Mouse (Mus musculus) lung, postnatal 0 days (tissue): Measurements from ENCODE around the gene Esrrg. TPM values are rescaled to one million over a fixed set of nuclear protein-coding genes. Genes with fewer than 3 reads are reported as not detected.
A peak's percentile ranks its signal among the peaks of the same experiment; 100 is the strongest.

ENCODE experiments used
- ATAC-seq: fragments of 200-750 bp; cut with Nextera tagmentation; 2 replicates; pipeline ENCODE4 v1.8.0; 2017; ENCODE audit warnings: moderate library complexity
- DNase-seq: peaks from one replicate; pipeline ENCODE4 v3.0.0-alpha.2; 2016; ENCODE audit warnings: low spot score
- H3K27ac ChIP-seq: fragments of 300-500 bp; sonication (generic); 2 replicates; pipeline ENCODE4 v1.5.1; 2014; ENCODE audit warnings: antibody characterized with exemption, mild to moderate bottlenecking, low read length, mixed read lengths
- H3K27me3 ChIP-seq: fragments of 300-500 bp; sonication (generic); replicated peaks from 2 replicates; pipeline ENCODE4 v1.6.1; 2014; ENCODE audit warnings: low read length, mixed read lengths; ENCODE audit not compliant: insufficient read depth
- H3K36me3 ChIP-seq: fragments of 300-500 bp; sonication (generic); 2 replicates; pipeline ENCODE4 v1.6.1; 2014; ENCODE audit warnings: low read length, mixed read lengths; ENCODE audit not compliant: insufficient read depth
- H3K4me1 ChIP-seq: fragments of 300-500 bp; sonication (generic); 2 replicates; pipeline ENCODE4 v1.6.1; 2014; ENCODE audit warnings: antibody characterized with exemption, low read depth, low read length, mixed read lengths; ENCODE audit not compliant: insufficient read depth
- H3K4me2 ChIP-seq: fragments of 300-500 bp; sonication (generic); replicated peaks from 2 replicates; pipeline ENCODE4 v1.6.1; 2014; ENCODE audit warnings: low read depth, mild to moderate bottlenecking, low read length, moderate library complexity, mixed read lengths
- H3K4me3 ChIP-seq: fragments of 300-500 bp; sonication (generic); 2 replicates; pipeline ENCODE4 v1.5.1; 2014; ENCODE audit warnings: low read depth, low read length
- H3K9ac ChIP-seq: fragments of 300-500 bp; sonication (generic); replicated peaks from 2 replicates; pipeline ENCODE4 v1.6.1; 2014; ENCODE audit warnings: low read depth, mild to moderate bottlenecking
- H3K9me3 ChIP-seq: fragments of 300-500 bp; sonication (generic); 2 replicates; pipeline ENCODE4 v1.6.1; 2016; ENCODE audit warnings: low read length, mixed read lengths
- CTCF ChIP-seq: IDR thresholded peaks from 2 replicates; pipeline ENCODE4 v1.5.1; 2016; ENCODE audit warnings: antibody characterized with exemption, mild to moderate bottlenecking
- EP300 ChIP-seq: IDR thresholded peaks from 2 replicates; pipeline ENCODE4 v1.6.1; 2016; ENCODE audit warnings: antibody characterized with exemption, mild to moderate bottlenecking, control low read depth
- WGBS: fragments of 180-500 bp; shearing (Covaris S2); extraction: QIAGEN DNeasy Blood & Tissue Kit; methylation state at CpG from one replicate; pipeline ENCODE4 v1.1.7; 2014; 5-methylcytosine and 5-hydroxymethylcytosine counted together
- polyA plus RNA-seq: library from polyadenylated mRNA; unstranded; fragments of >200 nt; fragmentation: Nextera tagmentation; extraction: Ambion mirVana; gene quantifications from 2 replicates; pipeline ENCODE4 v1.2.1, GENCODE M21; 2015

Gene Esrrg
- polyA plus RNA-seq, 1 experiment from 2014 or later, result 0.54 TPM

DNA sequence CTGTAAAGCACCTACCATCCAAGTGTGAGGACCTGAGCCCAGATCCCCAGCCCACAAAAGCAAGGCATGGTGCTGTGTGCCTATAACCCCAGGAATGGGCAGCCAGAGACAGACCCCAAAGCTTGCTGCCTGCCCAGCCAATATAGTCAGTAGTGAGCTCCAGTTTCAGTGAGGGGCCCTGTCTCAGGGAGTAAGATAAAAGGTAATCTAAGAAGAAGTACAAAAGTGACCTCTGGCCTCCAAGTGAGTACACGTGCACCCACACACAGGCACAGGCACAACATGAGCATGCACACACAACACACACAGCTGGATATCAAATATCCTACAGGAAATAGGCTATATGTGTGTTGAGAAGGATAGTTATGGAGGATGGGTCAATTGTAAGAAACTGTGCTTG is 286.9 kb downstream of the Esrrg start:
- 41% methylated on average over 1 of the region's 1 CpGs for WGBS
- ATAC-seq, result no peak
- no peak overlapping the region for H3K4me3 ChIP-seq
- H3K36me3 ChIP-seq, result no peaks in the 10 kb centered on the region
- H3K27me3 ChIP-seq, result no peaks in the 10 kb centered on the region
- no peak for DNase-seq
- H3K9ac ChIP-seq, result no peak overlapping the region
- TF ChIP-seq EP300, result no peak
- TF ChIP-seq CTCF, result no peak
- no peak overlapping the region for H3K4me2 ChIP-seq
- H3K4me1 ChIP-seq, result no peaks in the 10 kb centered on the region
- H3K27ac ChIP-seq, result no peak overlapping the region
- H3K9me3 ChIP-seq, result no peaks in the 10 kb centered on the region

DNA sequence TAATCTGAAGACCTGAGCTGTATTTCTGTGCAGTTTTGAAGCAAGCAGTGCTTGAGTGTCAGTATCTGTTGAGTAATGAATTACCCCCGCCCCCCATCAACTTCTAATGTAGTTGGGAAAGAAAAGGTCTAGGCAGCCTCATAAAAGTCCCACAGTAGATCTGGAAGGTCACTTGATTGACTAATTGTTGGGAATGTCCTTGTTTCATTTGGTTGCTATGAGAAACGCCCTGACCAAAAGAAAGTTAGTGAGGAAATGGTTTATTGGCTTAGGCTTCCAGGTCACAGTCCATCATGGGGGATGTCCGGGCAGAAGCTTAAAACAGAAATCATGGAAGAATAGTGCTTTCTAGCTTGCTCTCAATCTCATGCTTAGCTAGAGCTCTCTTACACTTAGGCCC is 287.7 kb downstream of the Esrrg start:
- ATAC-seq, result no peak
- Histone ChIP-seq H3K9me3 (no peaks in the 10 kb centered on the region), H3K4me2 (no peak overlapping the region), H3K4me3 (no peak overlapping the region), H3K27me3 (no peaks in the 10 kb centered on the region), H3K27ac (no peak overlapping the region), H3K9ac (no peak overlapping the region), H3K4me1 (no peaks in the 10 kb centered on the region), H3K36me3 (no peaks in the 10 kb centered on the region)
- WGBS, result 77% methylated on average over 3 of the region's 3 CpGs
- TF ChIP-seq CTCF (no peak), EP300 (no peak)
- DNase-seq, result no peak

DNA sequence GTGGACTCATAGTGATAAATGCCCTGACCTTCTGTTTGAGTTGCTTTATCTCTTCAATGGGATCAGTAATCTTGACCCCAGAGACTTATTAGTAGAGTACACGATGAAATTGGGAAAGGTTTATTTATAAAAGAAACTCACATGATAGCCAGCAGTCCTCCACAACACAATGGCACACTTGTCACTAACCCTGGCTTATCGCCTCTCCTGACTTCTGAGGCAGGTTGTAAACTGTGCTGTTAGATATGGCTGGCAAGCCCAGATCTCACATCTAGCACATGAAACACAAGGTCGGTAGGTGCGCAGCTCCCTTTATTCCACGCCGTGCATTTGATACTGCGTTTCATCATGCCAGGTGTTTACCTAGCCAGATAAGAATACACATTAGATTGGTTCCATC is 288.3 kb downstream of the Esrrg start:
- Histone ChIP-seq H3K27ac (no peak overlapping the region), H3K27me3 (no peaks in the 10 kb centered on the region), H3K36me3 (no peaks in the 10 kb centered on the region), H3K4me1 (no peaks in the 10 kb centered on the region), H3K9ac (no peak overlapping the region), H3K9me3 (no peaks in the 10 kb centered on the region), H3K4me3 (no peak overlapping the region), H3K4me2 (no peak overlapping the region)
- TF ChIP-seq EP300, result no peak
- ATAC-seq, result no peak
- WGBS, result 59% methylated on average over 7 of the region's 7 CpGs
- DNase-seq, result no peak

DNA sequence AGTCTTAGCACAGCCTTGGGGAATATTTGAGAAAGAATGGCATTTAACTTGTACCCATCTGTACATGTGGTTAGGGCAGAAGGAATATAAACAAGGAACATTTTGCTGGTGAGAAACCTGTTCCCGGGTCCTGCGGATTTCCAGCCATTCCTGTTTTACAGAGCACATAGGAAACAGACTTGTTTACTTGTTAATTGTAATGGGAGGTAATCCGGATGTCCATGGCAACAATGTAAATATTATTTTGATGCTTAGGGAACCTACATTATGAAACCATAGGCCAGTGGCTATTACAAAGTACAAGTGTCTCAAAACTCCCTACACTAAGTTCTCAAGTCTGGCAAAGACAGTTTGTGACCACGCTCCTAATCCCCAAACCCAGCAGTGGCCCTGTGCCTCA is 290.9 kb downstream of the Esrrg start:
- ATAC-seq, result peak; percentile 32; the same call in 1 of the 2 replicates
- no peak overlapping the region for H3K9ac ChIP-seq
- DNase-seq, result peak; percentile 39
- H3K4me3 ChIP-seq, result no peak overlapping the region
- H3K9me3 ChIP-seq, result no peaks in the 10 kb centered on the region
- WGBS, result 49% methylated on average over 4 of the region's 4 CpGs
- TF ChIP-seq CTCF (no peak), EP300 (no peak)
- H3K27ac ChIP-seq, result no peak overlapping the region
- H3K27me3 ChIP-seq, result no peaks in the 10 kb centered on the region
- no peak overlapping the region for H3K4me2 ChIP-seq
- H3K4me1 ChIP-seq, result no peaks in the 10 kb centered on the region
- H3K36me3 ChIP-seq, result no peaks in the 10 kb centered on the region

DNA sequence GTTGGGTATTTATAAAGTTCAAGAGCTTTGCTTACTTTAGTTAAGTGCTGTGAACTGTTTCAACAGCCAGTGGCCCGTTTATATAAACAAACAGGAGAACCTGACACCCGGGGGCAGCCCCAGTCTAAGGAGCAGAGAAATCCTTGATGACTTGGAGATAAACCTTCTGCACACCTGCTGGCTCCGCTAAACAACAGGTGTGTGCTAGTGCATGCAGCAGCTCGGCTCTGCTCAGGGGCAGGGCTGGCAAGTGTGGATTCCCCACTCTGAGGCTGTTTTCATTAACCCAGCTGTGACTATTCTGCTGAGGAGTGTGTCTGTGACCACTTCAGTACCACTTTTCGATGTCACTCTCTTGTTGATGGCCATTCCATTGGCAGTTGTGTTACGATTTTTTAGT is 292.2 kb downstream of the Esrrg start:
- Histone ChIP-seq H3K4me2 (no peak overlapping the region), H3K36me3 (no peaks in the 10 kb centered on the region), H3K9ac (no peak overlapping the region), H3K4me3 (no peak overlapping the region), H3K27ac (no peak overlapping the region), H3K9me3 (no peaks in the 10 kb centered on the region), H3K4me1 (no peaks in the 10 kb centered on the region), H3K27me3 (no peaks in the 10 kb centered on the region)
- 31% methylated on average over 6 of the region's 6 CpGs for WGBS
- DNase-seq, result peak; percentile 22
- peak; percentile 46; the same call in 1 of the 2 replicates for ATAC-seq
- TF ChIP-seq EP300, result no peak
- TF ChIP-seq CTCF, result no peak

GRCm38 (mm10) chr1:187902176-187902575 is 293.6 kb downstream of the Esrrg start:
- Histone ChIP-seq H3K27ac (no peak overlapping the region), H3K36me3 (no peaks in the 10 kb centered on the region), H3K9me3 (no peaks in the 10 kb centered on the region), H3K4me2 (no peak overlapping the region), H3K9ac (no peak overlapping the region), H3K4me1 (no peaks in the 10 kb centered on the region), H3K4me3 (no peak overlapping the region), H3K27me3 (no peaks in the 10 kb centered on the region)
- peak; percentile 44; the same call in 1 of the 2 replicates for ATAC-seq
- TF ChIP-seq CTCF (no peak), EP300 (no peak)
- peak; percentile 36 for DNase-seq
- 21% methylated on average over 3 of the region's 3 CpGs for WGBS

- Histone ChIP-seq H3K4me3 (no peak overlapping the region), H3K9me3 (no peaks in the 10 kb centered on the region), H3K36me3 (no peaks in the 10 kb centered on the region), H3K27me3 (no peaks in the 10 kb centered on the region), H3K27ac (no peak overlapping the region), H3K4me2 (no peak overlapping the region), H3K4me1 (no peaks in the 10 kb centered on the region), H3K9ac (no peak overlapping the region)
- TF ChIP-seq EP300 (no peak), CTCF (no peak)
- WGBS, result 34% methylated on average over 4 of the region's 4 CpGs
- ATAC-seq, result no peak
- DNase-seq, result no peak
Measured at GRCm38 (mm10) chr1:187904731-187905130, 296.1 kb downstream of the Esrrg start.
